Mouse (Mus musculus): ENCODE results near the gene Enah.

DNA sequence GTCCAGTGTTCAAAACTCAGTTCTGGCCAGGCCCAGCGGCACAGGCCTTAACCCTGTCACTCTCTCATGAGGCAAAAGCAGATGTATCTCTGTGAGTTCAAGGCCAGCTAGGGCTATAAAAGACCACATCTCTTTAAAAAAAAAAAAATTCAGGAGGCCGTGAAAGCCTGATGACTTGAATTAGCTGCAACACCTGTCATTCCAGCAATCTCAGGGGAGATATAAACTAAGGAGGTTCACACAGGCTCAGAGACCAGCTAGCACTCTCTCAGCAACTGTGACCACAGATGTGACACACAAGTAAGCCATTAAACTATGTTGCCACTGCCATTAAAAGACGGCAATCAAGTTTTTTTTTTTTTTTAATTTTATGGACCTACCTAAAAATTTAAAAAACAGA is 56.0 kb downstream of the Enah start:
- TF ChIP-seq GATA1 (IDR thresholded peaks at IDR 0.05; ENCODE audit: low read length) (no peak), TAL1 (IDR thresholded peaks at IDR 0.05; ENCODE audit: low read length) (no peak)

All from erythroblast, embryonic 14.5 days (primary cell).